ENCODE assay signal across 17 mouse cellular contexts in genomic region chr2:168721313-168721712, GRCm38 (mm10). TPM values are rescaled to one million over a fixed set of nuclear protein-coding genes. Genes with fewer than 3 reads are reported as not detected.
DNase-seq lines count a peak whose midpoint lies in the region; ATAC-seq and TF ChIP-seq lines count a peak whose summit lies in the region.
"Had no signal": no experiment of that assay in that cellular context is flagged by ENCODE, and none has a peak within 500 bp of the region (broad histone marks: within the 10 kb centered on the region; RNA-seq: fewer than 3 reads in every experiment).

No protein-coding gene starts in this region.

- peak; percentile 45 for ATAC-seq in stomach, embryonic 16.5 days (ENCODE audit: insufficient read depth, low FRiP score)

- H3K79me2 ChIP-seq in heart, adult 2 months (replicated peaks; ENCODE audit: control insufficient read depth, insufficient read depth, low read length) = 0 out of 2 replicates have a peak, but pooled peaks cover 1% of the 10 kb centered on the region

- H3K27me3 ChIP-seq in stomach, embryonic 16.5 days (ENCODE audit: control insufficient read depth, insufficient read depth, low read length) = no peaks in the 10 kb centered on the region
- no peaks in the 10 kb centered on the region for H3K27me3 ChIP-seq in heart, adult 2 months (ENCODE audit: control insufficient read depth, insufficient read depth, low read length)
- H3K27me3 ChIP-seq: limb, embryonic 15.5 days had no signal

- H3K9me3 ChIP-seq in stomach, embryonic 16.5 days (replicated peaks; ENCODE audit: control insufficient read depth, low read length) = no peaks in the 10 kb centered on the region
- H3K9me3 ChIP-seq: forebrain, embryonic 10.5 days; limb, embryonic 15.5 days had no signal

- TF ChIP-seq POLR2A in heart, adult 2 months (IDR thresholded peaks at IDR 0.05; ENCODE audit: insufficient read depth, low read depth, low read length) = no peak

- TF ChIP-seq EP300 in heart, adult 2 months (IDR thresholded peaks at IDR 0.05; ENCODE audit: insufficient read depth, low read depth, low read length) = no peak

- no peak overlapping the region for H3K9ac ChIP-seq in stomach, embryonic 16.5 days (ENCODE audit: low read length)
- no peak overlapping the region for H3K9ac ChIP-seq in heart, adult 2 months (ENCODE audit: low read depth, low read length)
- H3K9ac ChIP-seq: limb, embryonic 15.5 days had no signal

- 33% methylated on average over 14 of the region's 14 CpGs for WGBS in large intestine, adult 2 months
- WGBS in stomach, embryonic 16.5 days = 66% methylated on average over 14 of the region's 14 CpGs
- 86% methylated on average over 14 of the region's 14 CpGs for WGBS in heart, adult 2 months

- no peaks in the 10 kb centered on the region for H3K36me3 ChIP-seq in stomach, embryonic 16.5 days (ENCODE audit: control insufficient read depth, insufficient read depth, low read length)
- no peaks in the 10 kb centered on the region for H3K36me3 ChIP-seq in heart, adult 2 months (ENCODE audit: control insufficient read depth, insufficient read depth, low read length)
- H3K36me3 ChIP-seq: forebrain, embryonic 10.5 days; limb, embryonic 15.5 days had no signal

- TF ChIP-seq CTCF in heart, adult 2 months (IDR thresholded peaks at IDR 0.05) = no peak

- peak; percentile 70 for DNase-seq in cerebellum, adult 11-12 months
- DNase-seq in cerebellum, adult 11 months = no peak
- DNase-seq in kidney, adult 11 months = peak; percentile 94
- DNase-seq in large intestine, adult 2 months (ENCODE audit: low read depth, low spot score) = peak; percentile 87
- DNase-seq in heart, adult 2 months = no peak
- no peak for DNase-seq in testis, postnatal 14 days (ENCODE audit: low spot score)
- DNase-seq in embryo, embryonic 11 days = no peak
- DNase-seq: adrenal gland, adult 8-10 months; gastrocnemius, postnatal 14 days; heart, postnatal 14 days; midbrain, embryonic 14.5 days; right cerebral cortex, postnatal 4 days had no signal

- H3K4me3 ChIP-seq in stomach, embryonic 16.5 days (replicated peaks; ENCODE audit: low read length) = no peak overlapping the region
- H3K4me3 ChIP-seq in heart, adult 2 months = no peak overlapping the region
- H3K4me3 ChIP-seq: forebrain, embryonic 10.5 days; limb, embryonic 15.5 days had no signal

- no peaks in the 10 kb centered on the region for H3K4me1 ChIP-seq in stomach, embryonic 16.5 days (ENCODE audit: control insufficient read depth, insufficient read depth, low read length)
- H3K4me1 ChIP-seq in heart, adult 2 months (ENCODE audit: control insufficient read depth, insufficient read depth, low read length) = no peaks in the 10 kb centered on the region

- no peak overlapping the region for H3K4me2 ChIP-seq in stomach, embryonic 16.5 days (ENCODE audit: low read depth, low read length)
- H3K4me2 ChIP-seq: limb, embryonic 15.5 days had no signal

- H3K27ac ChIP-seq in stomach, embryonic 16.5 days (ENCODE audit: low read length) = no peak overlapping the region
- H3K27ac ChIP-seq in heart, adult 2 months = no peak overlapping the region
- H3K27ac ChIP-seq: forebrain, embryonic 10.5 days; limb, embryonic 15.5 days had no signal

- intact Hi-C loops in heart, adult 2 months (cut with DNase I) = no loop called here

RNA-seq across cellular contexts. Expression of gene Atp9a, which starts 20.9 kb away (rescaled TPM):
- 148 and 170 TPM in 2 replicates for polyA plus RNA-seq in large intestine, adult 2 months (2012; rRNA removed)
- polyA plus RNA-seq in stomach, embryonic 16.5 days (2015; fragmentation: Nextera tagmentation; extraction: Ambion mirVana) = 19.4 and 22.2 TPM in 2 replicates
- 10 to 100 TPM; 50.5 to 56.9 TPM for total RNA-seq in heart, adult 2 months (2021)
- 51.5 and 64.3 TPM in 2 replicates for polyA plus RNA-seq in heart, adult 2 months (2012; rRNA removed)
- total RNA-seq: MEL had no signal

RNA-seq across cellular contexts. Expression of gene Sall4, which starts 46.4 kb away (rescaled TPM):
- polyA plus RNA-seq in large intestine, adult 2 months (2012; rRNA removed) = 0.02 and 0.03 TPM in 2 replicates
- 0.52 and 0.76 TPM in 2 replicates for polyA plus RNA-seq in stomach, embryonic 16.5 days (2015; fragmentation: Nextera tagmentation; extraction: Ambion mirVana)
- 1 to 10 TPM; 1.5 to 2.3 TPM for total RNA-seq in heart, adult 2 months (2021)
- polyA plus RNA-seq in heart, adult 2 months (2012; rRNA removed) = 1.2 and 1.3 TPM in 2 replicates
- total RNA-seq: MEL had no signal
- polyA plus RNA-seq: thymus, postnatal 0 days had no signal

Comparison
In these comparisons a context has a peak if more than half of its experiments do, and no peak if none do; other contexts are left out.
1. DNase-seq: peak in cerebellum, adult 11-12 months (single experiment), kidney, adult 11 months (single experiment) and large intestine, adult 2 months (single experiment); none in cerebellum, adult 11 months (single experiment), heart, adult 2 months (0 of 2), testis, postnatal 14 days (single experiment) and embryo, embryonic 11 days (single experiment).